Mouse (Mus musculus) Patski (cell line): ENCODE measurements around the gene Ap3b2. TPM values are rescaled to one million over a fixed set of nuclear protein-coding genes. Genes with fewer than 3 reads are reported as not detected.
A peak's percentile ranks its signal among the peaks of the same experiment; 100 is the strongest.
"Not testable (repeated sequence)": the region's sequence is repeated elsewhere in the genome, so short reads cannot be mapped to it uniquely, and the experiment has no call there.

Experiments
- ATAC-seq: fragments of 100-300 bp; one replicate; pipeline ENCODE4 v1.8.0; 2021
- CTCF ChIA-PET: fragments of 350-600 bp; sonication (Branson Sonifier 250); formaldehyde crosslinking; loops from one replicate; lab custom pipeline; 2022; ENCODE audit warnings: inconsistent platforms; lab: Charles Lee
- POLR2A ChIA-PET: fragments of 350-600 bp; sonication (Branson Sonifier 250); formaldehyde crosslinking; loops from one replicate; lab custom pipeline; 2022; ENCODE audit warnings: antibody characterized with exemption, inconsistent platforms; lab: Charles Lee
- DNase-seq: peaks from one replicate; pipeline ENCODE4 v3.0.0-alpha.2; 2011; ENCODE audit warnings: low read depth, low spot score
- H3K27me3 ChIP-seq: fragments of 371-371 bp; one replicate; pipeline ENCODE4 v1.5.1; 2021
- CTCF ChIP-seq: fragments of 100-300 bp; IDR thresholded peaks from one replicate; pipeline ENCODE4 v1.5.1; 2021
- in situ Hi-C: fragments of 300-500 bp; cut with MboI; formaldehyde crosslinking; loops from 3 replicates; pipeline ENCODE4 v1.11.1; 2018; ENCODE audit warnings: low pct_unique_long_range_greater_than_20kb, mixed read lengths
- polyA plus RNA-seq: library from polyadenylated mRNA; unstranded; gene quantifications from one replicate; pipeline ENCODE4 v1.2.3, GENCODE M21; 2021

The Ap3b2 gene
- polyA plus RNA-seq, 1 experiment from 2014 or later: 0.03 TPM

- H3K27me3 ChIP-seq: peaks cover 19% of the 10 kb centered on the region
- peak; percentile 64 for TF ChIP-seq CTCF
- DNase-seq: no peak
- CTCF ChIA-PET: interaction anchor here (0.8 to 1.0 kb wide), 2 partner anchors 8 to 12 kb away, joined by 3 read pairs; no protein-coding TSS in a partner anchor
- peak; percentile 73 for ATAC-seq
- POLR2A ChIA-PET: no interaction called here
- in situ Hi-C loops: no loop called here
These were observed 22.7 kb upstream of the Ap3b2 start for GRCm38 (mm10) chr7:81516154-81517030.

DNA sequence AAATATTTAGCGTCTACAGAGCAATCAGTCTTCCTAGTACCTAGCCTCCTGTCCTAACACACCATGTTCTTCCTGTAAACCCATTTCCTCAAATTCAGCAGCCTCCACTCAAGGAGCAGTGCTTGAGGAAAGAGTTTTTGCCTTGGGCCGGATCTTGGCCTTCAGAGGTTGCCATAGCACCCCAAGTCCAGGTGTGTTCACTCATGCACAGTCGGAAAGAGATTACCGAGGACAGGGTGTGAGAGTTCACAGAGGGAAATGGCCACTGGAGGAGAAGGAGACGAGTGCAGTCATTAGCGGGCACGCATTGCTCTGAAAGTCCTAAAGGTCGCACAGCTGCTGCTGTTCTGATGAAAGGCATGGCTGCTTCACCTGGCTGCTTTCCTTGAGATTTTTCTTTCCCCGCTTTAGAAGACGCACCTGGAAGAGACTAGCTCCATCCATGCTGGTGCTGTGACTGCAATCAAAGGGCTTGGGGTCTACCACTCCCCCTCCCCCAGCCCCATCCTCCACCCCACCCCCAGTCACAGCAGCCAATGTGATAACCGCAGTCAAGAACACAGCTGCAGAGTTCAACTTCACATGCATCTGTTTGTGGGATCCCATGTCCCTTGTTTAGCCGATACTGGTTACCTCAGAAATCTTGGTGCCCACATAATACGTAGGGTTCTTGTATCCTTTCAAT, 21.3 kb upstream of the Ap3b2 start:
- no peak for ATAC-seq
- TF ChIP-seq CTCF: no peak
- in situ Hi-C loops: no loop called here
- no peak for DNase-seq
- POLR2A ChIA-PET: no interaction called here
- CTCF ChIA-PET: no interaction called here
- H3K27me3 ChIP-seq: peaks cover 23% of the 10 kb centered on the region

DNA sequence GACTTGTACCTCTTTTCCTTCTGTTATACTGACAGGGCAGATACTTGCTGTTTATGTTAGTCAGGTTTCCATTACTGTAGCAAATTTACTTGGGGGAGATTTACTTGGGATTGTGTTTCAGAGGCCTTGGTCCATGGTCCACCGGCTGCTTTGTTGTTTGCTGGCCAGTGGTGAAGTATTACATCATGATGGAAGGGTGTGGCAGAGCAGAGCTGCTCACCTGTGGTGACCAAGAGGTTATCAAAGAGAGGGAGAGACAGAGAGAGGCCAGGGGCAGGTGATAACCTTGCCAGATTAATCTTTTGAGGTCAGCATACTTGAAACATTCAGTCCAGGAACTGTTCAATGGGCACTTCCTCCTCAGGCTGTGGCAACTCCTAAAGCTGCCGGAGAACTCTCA, 7.3 kb upstream of the Ap3b2 start:
- CTCF ChIA-PET: no interaction called here
- in situ Hi-C loops: no loop called here
- POLR2A ChIA-PET: interaction anchor here (0.6 kb wide), 1 partner anchor 142 kb away, joined by 4 read pairs; no protein-coding TSS in a partner anchor
- DNase-seq: no peak
- H3K27me3 ChIP-seq: peaks cover 25% of the 10 kb centered on the region
- no peak for TF ChIP-seq CTCF
- ATAC-seq: no peak

GRCm38 (mm10) chr7:81498181-81498580, 4.5 kb upstream of the Ap3b2 start, which contains the start of gene BC048679:
Gene BC048679, minus strand, starts transcription at chr7:81498281.
- POLR2A ChIA-PET: no interaction called here
- DNase-seq (no peak), ATAC-seq (no peak)
- peaks cover 43% of the 10 kb centered on the region for H3K27me3 ChIP-seq
- in situ Hi-C loops: no loop called here
- CTCF ChIA-PET: no interaction called here
- TF ChIP-seq CTCF: no peak

DNA sequence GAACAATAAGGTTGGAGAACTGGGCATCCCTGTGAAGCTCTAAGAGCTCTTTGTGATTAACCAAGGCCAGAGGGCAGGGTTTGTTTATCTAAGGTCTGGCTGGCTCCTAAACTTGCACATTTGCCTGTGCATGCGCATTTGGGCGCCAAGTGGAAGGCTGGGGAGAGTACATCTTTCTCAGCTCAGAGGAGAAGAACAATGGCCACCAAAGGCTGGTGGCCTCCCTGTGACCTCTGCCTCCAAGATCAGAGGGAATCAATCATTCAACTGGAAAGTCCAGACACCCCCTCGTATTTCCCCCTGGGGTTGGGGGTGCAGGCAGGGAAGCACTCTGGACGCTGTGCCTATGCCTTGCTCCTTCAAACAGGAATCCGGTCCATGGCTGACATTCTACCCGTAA, 3.4 kb upstream of the Ap3b2 start:
- H3K27me3 ChIP-seq: peaks cover 48% of the 10 kb centered on the region
- in situ Hi-C loops: no loop called here
- no peak for ATAC-seq
- no peak for DNase-seq
- CTCF ChIA-PET: no interaction called here
- POLR2A ChIA-PET: no interaction called here
- no peak for TF ChIP-seq CTCF

- no peak for TF ChIP-seq CTCF
- in situ Hi-C loops: loop anchor here (5.0 kb wide), 1 partner anchor 35 kb away; the partner anchor contains the start of gene Cpeb1
- ChIA-PET POLR2A (no interaction called here), CTCF (no interaction called here)
- peaks cover 54% of the 10 kb centered on the region for H3K27me3 ChIP-seq
- DNase-seq: no peak
- no peak for ATAC-seq
These were observed 1.1 kb downstream of the Ap3b2 start for GRCm38 (mm10) chr7:81492628-81493027.

GRCm38 (mm10) chr7:81489649-81490048, 4.1 kb downstream of the Ap3b2 start:
- ChIA-PET CTCF (no interaction called here), POLR2A (no interaction called here)
- DNase-seq (no peak), ATAC-seq (no peak)
- no peak for TF ChIP-seq CTCF
- peaks cover 35% of the 10 kb centered on the region for H3K27me3 ChIP-seq
- in situ Hi-C loops: loop anchor here (5.0 kb wide), 1 partner anchor 32 kb away; the partner anchor contains the start of gene Cpeb1

GRCm38 (mm10) chr7:81480800-81481199, 12.9 kb downstream of the Ap3b2 start:
- POLR2A ChIA-PET: no interaction called here
- no peak for TF ChIP-seq CTCF
- ATAC-seq (no peak), DNase-seq (no peak)
- H3K27me3 ChIP-seq: peaks cover 25% of the 10 kb centered on the region
- CTCF ChIA-PET: no interaction called here
- in situ Hi-C loops: no loop called here

DNA sequence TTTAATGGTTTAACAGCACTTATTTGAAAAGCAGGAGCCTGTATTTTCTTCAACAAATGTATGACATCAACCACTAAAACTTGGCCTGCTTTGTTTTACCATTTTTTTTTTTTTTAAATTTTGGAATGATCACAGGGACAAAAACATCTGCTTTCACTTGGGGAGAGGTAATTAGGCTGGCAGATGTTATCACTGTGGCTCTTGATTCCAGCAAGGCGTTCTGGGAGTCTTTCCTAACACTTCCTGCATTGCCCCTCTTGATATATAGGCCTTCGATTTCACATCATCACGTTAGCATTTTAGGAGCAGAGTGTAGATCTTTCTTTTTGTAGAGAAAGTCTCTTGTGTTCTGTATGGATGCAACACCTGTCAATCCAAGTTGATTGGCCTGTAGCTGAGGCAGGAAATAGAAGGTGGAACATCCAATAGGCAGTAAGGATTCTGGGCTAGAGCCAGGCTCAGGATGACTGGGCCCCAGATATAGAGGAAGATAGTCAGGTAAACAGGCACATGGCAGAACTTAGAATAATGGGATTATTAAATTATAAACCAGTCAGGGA, 14.1 kb downstream of the Ap3b2 start:
- no peak for DNase-seq
- TF ChIP-seq CTCF: no peak
- in situ Hi-C loops: no loop called here
- H3K27me3 ChIP-seq: peaks cover 30% of the 10 kb centered on the region
- no peak for ATAC-seq
- CTCF ChIA-PET: no interaction called here
- POLR2A ChIA-PET: no interaction called here

DNA sequence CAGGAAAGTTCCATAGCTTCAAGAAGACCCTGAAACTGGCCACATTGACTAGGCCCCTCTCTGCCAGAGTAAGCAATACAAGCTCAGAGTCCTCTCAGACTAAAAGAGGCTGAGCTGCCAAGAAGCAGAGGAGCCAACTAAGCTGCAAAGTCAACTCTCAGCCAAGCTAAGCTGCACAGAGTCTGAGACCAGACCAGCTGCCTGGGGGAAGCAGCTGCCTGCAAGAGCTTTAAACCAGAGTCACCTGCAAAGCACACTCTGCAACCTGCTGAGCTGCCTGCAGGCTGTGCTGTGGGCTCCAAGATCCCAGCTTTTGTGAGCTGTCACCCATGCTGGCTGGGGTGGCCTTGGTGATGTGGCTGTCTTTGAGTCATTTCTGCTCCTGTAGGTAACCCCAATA, 15.5 kb downstream of the Ap3b2 start:
- H3K27me3 ChIP-seq: peaks cover 33% of the 10 kb centered on the region
- in situ Hi-C loops, POLR2A ChIA-PET, DNase-seq, CTCF ChIA-PET, ATAC-seq: not testable (repeated sequence)
